Mouse (Mus musculus): ENCODE data around the gene H2-M10.1. TPM values are rescaled to one million over a fixed set of nuclear protein-coding genes. Genes with fewer than 3 reads are reported as not detected.
A peak's percentile ranks its signal among the peaks of the same experiment; 100 is the strongest.
"Not testable (repeated sequence)": the region's sequence is repeated elsewhere in the genome, so short reads cannot be mapped to it uniquely, and the experiment has no call there.

Gene H2-M10.1
- not detected in 2 replicates for polyA plus RNA-seq (2012; rRNA removed)

DNA sequence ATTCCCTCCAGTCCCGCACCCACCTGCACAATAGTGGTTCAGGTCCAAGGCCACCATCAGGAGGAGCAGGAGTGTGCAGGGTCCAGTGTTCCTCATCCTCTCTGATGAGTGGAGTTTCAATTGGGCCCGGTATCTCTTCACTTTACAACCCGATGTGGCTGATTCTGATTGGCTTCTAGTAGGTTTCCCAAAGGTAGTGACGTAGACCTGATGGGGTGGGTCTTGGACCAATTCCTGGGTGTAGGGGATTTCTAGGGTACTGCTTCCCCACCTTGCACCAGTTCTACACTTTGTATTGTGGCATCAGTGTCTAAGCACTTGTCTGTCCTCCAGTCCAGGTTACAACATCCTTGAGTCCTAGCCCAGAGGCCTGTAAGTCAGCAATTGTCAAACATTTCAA lies at the start of gene H2-M10.1:
Gene H2-M10.1, minus strand, starts transcription at position 101 of the 400 bp plus-strand sequence.
- Histone ChIP-seq H3K27me3 (ENCODE audit: control insufficient read depth, insufficient read depth, low read length) (no peaks in the 10 kb centered on the region), H3K36me3 (ENCODE audit: control insufficient read depth, insufficient read depth, low read length) (no peaks in the 10 kb centered on the region), H3K4me3 (ENCODE audit: extremely low read depth, insufficient read depth, insufficient read length) (no peak within 1 kb of the TSS), H3K4me1 (ENCODE audit: control insufficient read depth, insufficient read depth, insufficient read length) (no peaks in the 10 kb centered on the region), H3K27ac (ENCODE audit: insufficient read depth, low read length) (no peak within 1 kb of the TSS)
- 89% methylated on average over 4 of the region's 4 CpGs for WGBS
- no peak for TF ChIP-seq POLR2A (IDR thresholded peaks at IDR 0.05; ENCODE audit: low read depth, low read length)
- no peak for TF ChIP-seq CTCF (IDR thresholded peaks at IDR 0.05; ENCODE audit: extremely low read depth, insufficient read depth, insufficient read length, insufficient replicate concordance)
- no peak for DNase-seq (ENCODE audit: low read depth in 1 of 2, low spot score in 2 of 2)

DNA sequence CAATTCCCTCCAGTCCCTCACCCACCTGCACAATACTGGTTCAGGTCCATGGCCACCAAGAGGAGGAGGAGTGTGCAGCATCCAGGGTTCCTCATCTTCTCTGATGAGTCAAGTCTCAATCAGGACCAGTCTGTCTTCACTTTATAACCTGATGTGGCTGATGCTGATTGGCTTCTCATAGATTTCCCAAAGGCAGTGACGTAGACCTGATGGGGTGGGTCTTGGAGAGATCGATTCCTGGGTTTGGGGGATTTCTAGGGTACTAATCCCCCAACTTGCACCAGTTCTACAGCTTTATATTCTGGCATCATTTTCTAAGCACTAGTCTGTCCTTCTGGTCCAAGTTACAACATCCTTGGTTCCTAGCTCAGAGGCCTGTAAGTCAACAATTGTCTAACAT lies 42.4 kb upstream of the H2-M10.1 start, which contains the start of gene H2-M10.3:
Gene H2-M10.3, minus strand, starts transcription at position 101 of the 400 bp plus-strand sequence.
- H3K4me1 ChIP-seq (ENCODE audit: control insufficient read depth, insufficient read depth, insufficient read length); H3K27ac ChIP-seq (ENCODE audit: insufficient read depth, low read length); H3K4me3 ChIP-seq (ENCODE audit: extremely low read depth, insufficient read depth, insufficient read length); H3K27me3 ChIP-seq (ENCODE audit: control insufficient read depth, insufficient read depth, low read length); DNase-seq (ENCODE audit: low read depth in 1 of 2, low spot score in 2 of 2); H3K36me3 ChIP-seq (ENCODE audit: control insufficient read depth, insufficient read depth, low read length): not testable (repeated sequence)
- WGBS, result 94% methylated on average over 2 of the region's 2 CpGs

DNA sequence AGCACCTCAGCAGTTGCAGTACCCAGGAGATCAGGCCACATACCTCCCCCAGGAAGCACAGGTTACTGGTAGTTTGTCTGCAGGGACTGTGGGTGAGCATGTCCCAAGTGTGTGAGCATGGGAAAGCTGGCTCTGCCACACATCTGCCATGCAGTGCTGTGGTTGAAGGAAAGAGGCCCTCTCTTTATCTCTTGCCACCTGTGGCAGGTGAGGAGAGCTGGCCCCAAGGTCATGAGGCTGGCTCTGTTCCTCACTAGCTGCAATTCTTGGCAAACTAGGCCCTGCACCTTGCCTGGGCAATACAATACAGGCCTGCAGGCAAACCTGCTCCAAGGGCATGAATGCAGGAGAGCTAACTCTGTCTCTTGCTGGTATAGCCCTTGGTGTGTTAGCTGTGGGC lies 36.4 kb upstream of the H2-M10.1 start:
- not testable (repeated sequence) for H3K27ac ChIP-seq (ENCODE audit: insufficient read depth, low read length); H3K27me3 ChIP-seq (ENCODE audit: control insufficient read depth, insufficient read depth, low read length); DNase-seq (ENCODE audit: low read depth in 1 of 2, low spot score in 2 of 2); H3K36me3 ChIP-seq (ENCODE audit: control insufficient read depth, insufficient read depth, low read length); H3K4me1 ChIP-seq (ENCODE audit: control insufficient read depth, insufficient read depth, insufficient read length); H3K4me3 ChIP-seq (ENCODE audit: extremely low read depth, insufficient read depth, insufficient read length)

DNA sequence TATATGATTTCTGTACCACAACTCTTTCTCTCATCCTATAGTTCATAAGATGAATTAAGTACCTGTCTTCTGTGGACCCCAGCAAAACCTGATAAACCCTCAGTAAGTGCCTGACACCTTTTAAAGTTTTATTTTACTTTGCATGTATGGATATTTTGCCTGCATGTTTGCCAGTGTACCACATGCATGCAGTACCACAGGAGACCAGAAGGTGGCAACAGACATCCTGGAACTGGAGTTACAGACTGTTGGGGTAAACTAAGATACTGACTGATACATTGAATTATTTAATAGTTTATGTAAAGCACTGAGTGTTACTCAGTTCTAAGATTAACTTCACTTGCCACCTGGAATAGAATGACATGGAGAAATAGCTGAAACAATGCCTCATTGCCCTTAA lies 31.6 kb upstream of the H2-M10.1 start:
- not testable (repeated sequence) for H3K4me1 ChIP-seq (ENCODE audit: control insufficient read depth, insufficient read depth, insufficient read length); H3K4me3 ChIP-seq (ENCODE audit: extremely low read depth, insufficient read depth, insufficient read length); H3K36me3 ChIP-seq (ENCODE audit: control insufficient read depth, insufficient read depth, low read length); H3K27me3 ChIP-seq (ENCODE audit: control insufficient read depth, insufficient read depth, low read length); H3K27ac ChIP-seq (ENCODE audit: insufficient read depth, low read length)
- DNase-seq (ENCODE audit: low read depth in 1 of 2, low spot score in 2 of 2), result peak in 1 of 2 experiments; percentile 10
- TF ChIP-seq CTCF (IDR thresholded peaks at IDR 0.05; ENCODE audit: extremely low read depth, insufficient read depth, insufficient read length, insufficient replicate concordance), result peak; percentile 8; the same call in 1 of the 2 replicates

DNA sequence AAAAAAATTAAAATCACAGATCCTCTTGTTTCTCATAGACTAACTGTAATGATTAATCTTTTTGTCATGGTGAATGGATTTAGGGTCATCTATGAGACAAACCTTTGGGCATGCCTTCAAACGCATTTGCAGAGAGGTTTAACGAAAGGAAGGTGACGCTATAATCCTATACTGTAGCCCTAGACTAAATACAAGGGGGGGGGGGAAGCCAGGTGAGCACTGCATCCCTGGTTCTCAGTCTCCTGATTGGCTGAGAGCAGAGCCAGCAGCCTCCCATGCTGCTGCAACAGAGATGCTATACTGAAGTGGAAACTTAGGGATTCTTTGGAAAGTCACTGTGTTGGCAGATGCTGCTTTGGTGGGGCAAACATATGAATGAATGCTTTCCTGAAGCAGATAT lies 29.8 kb upstream of the H2-M10.1 start:
- TF ChIP-seq CTCF (IDR thresholded peaks at IDR 0.05; ENCODE audit: extremely low read depth, insufficient read depth, insufficient read length, insufficient replicate concordance) (no peak), POLR2A (IDR thresholded peaks at IDR 0.05; ENCODE audit: low read depth, low read length) (no peak)
- Histone ChIP-seq H3K36me3 (ENCODE audit: control insufficient read depth, insufficient read depth, low read length) (no peaks in the 10 kb centered on the region), H3K27me3 (ENCODE audit: control insufficient read depth, insufficient read depth, low read length) (no peaks in the 10 kb centered on the region), H3K4me3 (ENCODE audit: extremely low read depth, insufficient read depth, insufficient read length) (no peak overlapping the region), H3K27ac (ENCODE audit: insufficient read depth, low read length) (no peak overlapping the region), H3K4me1 (ENCODE audit: control insufficient read depth, insufficient read depth, insufficient read length) (no peaks in the 10 kb centered on the region)
- no peak for DNase-seq (ENCODE audit: low read depth in 1 of 2, low spot score in 2 of 2)
- 46% methylated on average over 3 of the region's 3 CpGs for WGBS

DNA sequence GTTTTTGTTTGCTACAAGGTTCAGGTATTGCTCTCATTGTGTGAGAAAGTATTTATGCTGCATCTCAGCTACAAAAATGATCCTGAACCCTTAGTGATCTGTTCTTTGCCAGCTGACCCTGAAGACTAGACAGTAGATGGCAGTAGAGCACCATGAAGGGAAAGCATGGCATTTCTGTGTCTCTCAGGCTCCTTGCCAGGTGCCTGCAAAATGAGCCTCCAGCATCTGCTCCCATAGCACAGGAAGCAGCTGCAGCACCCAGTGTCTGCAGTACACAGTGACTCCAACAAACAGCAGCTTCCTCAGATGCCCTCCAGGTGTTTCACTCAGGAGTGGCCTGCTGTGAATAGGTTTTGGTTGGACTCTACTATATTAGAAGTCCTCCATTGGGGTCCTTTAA lies 29.4 kb upstream of the H2-M10.1 start:
- H3K27me3 ChIP-seq (ENCODE audit: control insufficient read depth, insufficient read depth, low read length); H3K27ac ChIP-seq (ENCODE audit: insufficient read depth, low read length); H3K36me3 ChIP-seq (ENCODE audit: control insufficient read depth, insufficient read depth, low read length); H3K4me3 ChIP-seq (ENCODE audit: extremely low read depth, insufficient read depth, insufficient read length); H3K4me1 ChIP-seq (ENCODE audit: control insufficient read depth, insufficient read depth, insufficient read length): not testable (repeated sequence)
- peak in 1 of 2 experiments; percentile 3 for DNase-seq (ENCODE audit: low read depth in 1 of 2, low spot score in 2 of 2)

DNA sequence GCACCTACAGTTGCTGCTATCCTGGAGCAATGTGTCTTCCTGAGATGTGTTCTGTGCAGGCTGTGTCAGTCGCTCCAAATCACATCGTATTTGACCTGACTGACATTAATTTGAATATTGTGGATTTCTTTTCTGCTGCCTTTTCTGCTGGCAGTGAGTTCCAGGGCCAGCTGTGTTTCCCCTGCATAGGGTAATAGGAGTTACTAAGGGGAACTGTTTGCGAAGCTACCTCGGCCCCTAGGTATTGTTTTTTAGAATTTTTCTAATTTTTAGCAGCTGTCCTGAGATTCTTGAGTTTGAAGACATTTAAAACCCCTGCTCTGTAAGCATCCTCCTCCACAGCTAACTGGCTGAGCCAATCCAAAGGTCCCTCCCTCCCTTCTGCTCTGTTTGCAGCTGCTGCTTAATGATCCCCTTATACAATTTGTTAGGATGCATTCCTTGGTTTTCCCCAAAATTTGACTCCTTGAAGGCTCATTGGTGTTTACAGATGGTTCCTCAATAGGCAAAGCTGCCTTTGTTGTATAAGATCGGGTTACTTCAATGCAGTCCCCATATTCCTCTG lies 10.2 kb downstream of the H2-M10.1 start:
- peak overlapping the region; percentile 65; the same call in 1 of the 2 replicates for H3K4me3 ChIP-seq (ENCODE audit: extremely low read depth, insufficient read depth, insufficient read length)
- H3K27ac ChIP-seq (ENCODE audit: insufficient read depth, low read length), result no peak overlapping the region
- H3K27me3 ChIP-seq (ENCODE audit: control insufficient read depth, insufficient read depth, low read length), result no peaks in the 10 kb centered on the region
- TF ChIP-seq CTCF (IDR thresholded peaks at IDR 0.05; ENCODE audit: extremely low read depth, insufficient read depth, insufficient read length, insufficient replicate concordance) (no peak), POLR2A (IDR thresholded peaks at IDR 0.05; ENCODE audit: low read depth, low read length) (no peak)
- WGBS, result 33% methylated on average over 5 of the region's 5 CpGs
- H3K36me3 ChIP-seq (ENCODE audit: control insufficient read depth, insufficient read depth, low read length), result no peaks in the 10 kb centered on the region
- no peak for DNase-seq (ENCODE audit: low read depth in 1 of 2, low spot score in 2 of 2)
- H3K4me1 ChIP-seq (ENCODE audit: control insufficient read depth, insufficient read depth, insufficient read length), result no peaks in the 10 kb centered on the region; the same call in 1 of the 2 replicates
